Mouse (Mus musculus) heart, embryonic 14.5 days (tissue): ENCODE measurements at regions not wholly inside any gene's neighbourhood (a gene's known extent, or its start where the extent isn't known, plus 50 kb on each side); places are given as distances from the start of the nearest gene placed in this dataset.

ENCODE experiments used
- ATAC-seq: fragments of 200-750 bp; cut with Nextera tagmentation; 2 replicates; pipeline ENCODE4 v1.8.0; 2017; ENCODE audit warnings: low read depth, moderate TSS enrichment; ENCODE audit not compliant: insufficient number of reproducible peaks, insufficient read depth, low FRiP score
- H3K27ac ChIP-seq, 2 experiments: fragments of 200-500 bp in 1 of 2; fragments of 300-500 bp in 1 of 2; sonication (generic) in 1 of 2; replicated peaks in 1 of 2; 2 replicates each; pipeline ENCODE4 v1.5.1; 2012 to 2014; ENCODE audit warnings: low read depth in 2 of 2, low read length in 2 of 2, control low read depth in 1 of 2, mild to moderate bottlenecking in 1 of 2, mixed read lengths in 1 of 2; ENCODE audit not compliant: control insufficient read depth in 1 of 2, insufficient read depth in 1 of 2
- H3K27me3 ChIP-seq: fragments of 300-500 bp; sonication (generic); 2 replicates; pipeline ENCODE4 v1.6.1; 2014; ENCODE audit warnings: mild to moderate bottlenecking, low read length, control low read depth; ENCODE audit not compliant: control insufficient read depth, insufficient read depth
- H3K36me3 ChIP-seq: fragments of 300-500 bp; sonication (generic); 2 replicates; pipeline ENCODE4 v1.6.1; 2014; ENCODE audit warnings: mild to moderate bottlenecking, control low read depth, low read length, mixed read lengths; ENCODE audit not compliant: control insufficient read depth, insufficient read depth
- H3K4me1 ChIP-seq, 2 experiments: fragments of 200-500 bp in 1 of 2; fragments of 300-500 bp in 1 of 2; sonication (generic) in 1 of 2; 2 replicates each; pipeline ENCODE4 v1.6.1; 2012 to 2014; ENCODE audit warnings: low read length in 2 of 2, control low read depth in 1 of 2, mixed read lengths in 1 of 2; ENCODE audit not compliant: control insufficient read depth in 2 of 2, insufficient read depth in 2 of 2
- H3K4me2 ChIP-seq: fragments of 300-500 bp; sonication (generic); 2 replicates; pipeline ENCODE4 v1.6.1; 2014; ENCODE audit warnings: mild to moderate bottlenecking, low read length
- H3K4me3 ChIP-seq, 2 experiments: fragments of 200-500 bp in 1 of 2; fragments of 300-500 bp in 1 of 2; sonication (generic) in 1 of 2; 2 replicates each; pipeline ENCODE4 v1.5.1; 2012 to 2014; ENCODE audit warnings: low read length in 2 of 2, mild to moderate bottlenecking in 2 of 2, control low read depth in 1 of 2, low read depth in 1 of 2, moderate library complexity in 1 of 2; ENCODE audit not compliant: control insufficient read depth in 1 of 2, insufficient read depth in 1 of 2
- H3K9ac ChIP-seq: fragments of 300-500 bp; sonication (generic); 2 replicates; pipeline ENCODE4 v1.6.1; 2014; ENCODE audit warnings: mild to moderate bottlenecking, low read length
- H3K9me3 ChIP-seq: fragments of 300-500 bp; sonication (generic); 2 replicates; pipeline ENCODE4 v1.6.1; 2016; ENCODE audit warnings: low read length, control low read depth; ENCODE audit not compliant: control insufficient read depth
- WGBS: fragments of 180-500 bp; shearing (Covaris S2); extraction: QIAGEN DNeasy Blood & Tissue Kit; methylation state at CpG from one replicate; pipeline ENCODE4 v1.1.7; 2014; 5-methylcytosine and 5-hydroxymethylcytosine counted together

- WGBS: 64% methylated on average over 4 of the region's 4 CpGs
- Histone ChIP-seq H3K9me3 (no peaks in the 10 kb centered on the region), H3K36me3 (no peaks in the 10 kb centered on the region), H3K9ac (no peak overlapping the region), H3K4me3 (no peak overlapping the region), H3K4me2 (peak overlapping the region; percentile 51), H3K27me3 (no peaks in the 10 kb centered on the region), H3K4me1 (peaks cover 0 to 7% of the 10 kb centered on the region in 2 experiments; a peak in 1 of 4 replicates), H3K27ac (no peak overlapping the region)
- ATAC-seq: no peak
These were observed 65.4 kb upstream of the Glrp1 start for GRCm38 (mm10) chr1:88575291-88575690.

DNA sequence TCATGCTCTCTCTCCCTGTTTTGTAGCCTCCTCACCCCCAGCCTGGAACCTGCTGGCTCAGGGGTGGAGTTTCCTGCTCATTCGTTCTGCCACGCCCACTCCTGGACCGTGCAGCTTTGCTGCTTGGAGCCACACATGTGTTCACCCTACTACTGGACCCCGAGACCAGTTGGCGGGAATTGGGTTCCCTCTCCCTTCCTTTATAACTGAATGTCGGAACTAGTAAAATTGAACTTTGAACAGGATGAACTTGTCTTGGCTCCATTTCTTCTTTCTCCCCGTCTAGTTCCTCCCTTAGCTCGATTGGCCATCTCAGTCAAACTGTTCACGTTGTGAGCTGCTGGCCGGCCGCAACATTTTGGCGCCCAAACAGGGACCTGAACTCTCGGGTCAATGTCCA, 62.3 kb upstream of the Glrp1 start:
- no peak overlapping the region for H3K27ac ChIP-seq
- no peak for ATAC-seq
- peaks cover 0 to 7% of the 10 kb centered on the region in 2 experiments; a peak in 1 of 4 replicates for H3K4me1 ChIP-seq
- WGBS: 89% methylated on average over 13 of the region's 13 CpGs
- no peaks in the 10 kb centered on the region for H3K36me3 ChIP-seq
- H3K4me3 ChIP-seq: no peak overlapping the region
- no peak overlapping the region for H3K4me2 ChIP-seq
- H3K9me3 ChIP-seq: no peaks in the 10 kb centered on the region
- no peaks in the 10 kb centered on the region for H3K27me3 ChIP-seq
- H3K9ac ChIP-seq: no peak overlapping the region

DNA sequence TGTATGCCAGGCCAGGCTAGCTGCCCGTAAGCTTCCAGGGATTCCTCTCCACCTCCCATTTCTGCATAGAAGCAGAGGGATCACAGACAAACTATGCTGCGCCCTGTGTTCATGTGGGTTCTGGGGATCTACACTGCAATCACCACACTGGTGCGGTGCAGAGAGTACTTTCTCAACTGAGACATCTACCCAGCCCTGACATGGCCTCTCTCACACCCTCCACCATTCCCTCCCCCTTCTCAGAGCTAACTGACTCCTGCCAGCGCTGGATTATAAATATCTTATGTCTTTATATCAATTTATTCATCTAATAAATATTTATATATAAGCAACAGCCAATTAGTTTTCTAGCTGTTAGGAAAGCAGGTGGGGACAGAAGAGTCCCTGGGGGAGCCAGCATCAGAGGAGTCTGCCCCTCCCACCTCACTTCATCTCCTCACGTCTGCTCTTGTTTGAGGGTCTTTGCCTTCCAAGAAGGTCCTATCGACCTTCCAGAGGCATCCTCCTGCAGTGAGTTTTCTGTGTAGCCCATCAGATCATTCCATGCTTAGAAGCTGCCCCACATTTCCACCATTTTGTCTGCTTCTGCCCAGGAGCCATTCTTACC, 58.7 kb upstream of the Glrp1 start:
- Histone ChIP-seq H3K9me3 (no peaks in the 10 kb centered on the region), H3K9ac (no peak overlapping the region), H3K27ac (no peak overlapping the region), H3K4me3 (no peak overlapping the region), H3K36me3 (no peaks in the 10 kb centered on the region), H3K4me2 (no peak overlapping the region), H3K4me1 (no peaks in the 10 kb centered on the region), H3K27me3 (no peaks in the 10 kb centered on the region)
- ATAC-seq: no peak
- WGBS: 79% methylated on average over 6 of the region's 6 CpGs

DNA sequence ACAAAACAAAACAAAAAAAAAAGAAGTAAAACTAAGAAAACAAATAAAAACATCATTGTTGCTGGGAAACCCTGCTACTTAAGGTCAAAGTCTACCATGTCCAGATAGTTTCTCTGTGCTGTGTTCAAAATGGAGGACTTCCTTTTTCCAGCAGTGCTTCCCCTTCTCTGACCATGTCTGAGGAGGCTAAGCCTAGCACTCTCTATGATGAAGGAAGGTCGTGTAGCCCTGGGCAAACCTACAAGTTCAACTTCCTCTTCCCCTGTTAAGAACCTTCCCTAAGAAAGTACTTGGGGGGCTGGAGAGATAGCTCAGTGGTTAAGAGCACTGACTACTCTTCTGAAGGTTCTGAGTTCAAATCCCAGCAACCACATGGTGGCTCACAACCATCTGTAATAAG, 57.3 kb upstream of the Glrp1 start:
- Histone ChIP-seq H3K27me3 (no peaks in the 10 kb centered on the region), H3K4me2 (no peak overlapping the region), H3K27ac (no peak overlapping the region), H3K4me1 (no peaks in the 10 kb centered on the region), H3K9ac (no peak overlapping the region), H3K36me3 (no peaks in the 10 kb centered on the region), H3K9me3 (no peaks in the 10 kb centered on the region), H3K4me3 (no peak overlapping the region)
- ATAC-seq: no peak
- WGBS: 78% methylated on average over 1 of the region's 1 CpGs

DNA sequence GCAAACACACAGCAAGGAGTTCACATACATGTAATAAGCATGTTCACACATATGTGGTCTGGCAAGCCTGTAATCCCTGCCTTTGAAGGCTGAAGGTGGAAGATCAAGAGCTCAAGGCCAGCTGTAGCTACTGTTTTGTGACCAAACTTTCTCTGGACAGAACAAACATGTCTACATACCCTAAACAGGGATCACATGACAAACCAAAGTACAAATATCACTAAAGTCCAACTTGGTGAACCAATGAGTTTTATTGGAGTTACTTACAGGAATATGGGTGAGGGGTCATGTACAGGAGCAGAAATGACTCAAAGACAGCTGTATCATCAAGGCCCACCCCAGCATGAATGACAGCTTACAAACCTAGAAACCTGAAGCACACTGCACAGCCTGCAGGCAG, 56.6 kb upstream of the Glrp1 start:
- Histone ChIP-seq H3K27ac (no peak overlapping the region), H3K27me3 (no peaks in the 10 kb centered on the region), H3K4me1 (no peaks in the 10 kb centered on the region), H3K9ac (no peak overlapping the region), H3K4me3 (no peak overlapping the region), H3K4me2 (no peak overlapping the region), H3K36me3 (no peaks in the 10 kb centered on the region), H3K9me3 (no peaks in the 10 kb centered on the region)
- no peak for ATAC-seq

DNA sequence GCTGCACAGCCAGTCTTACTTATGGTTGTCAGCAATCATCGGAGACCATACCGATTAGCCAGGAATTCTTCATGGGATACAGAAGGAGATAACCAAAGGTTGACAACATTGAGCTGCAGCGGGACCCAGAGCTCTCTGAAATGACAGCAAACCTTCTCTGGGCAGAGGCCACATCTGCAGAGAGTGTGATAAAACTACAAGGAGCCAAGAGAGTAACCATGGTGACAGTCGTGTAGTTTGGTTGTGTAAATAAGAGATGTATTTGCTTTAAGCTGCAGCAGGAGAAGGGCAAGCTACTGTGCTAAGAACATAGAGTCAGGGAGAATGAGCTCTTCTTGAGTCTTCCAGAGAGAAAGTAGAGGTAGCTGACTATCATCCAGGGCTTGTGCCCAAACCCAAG, 55.0 kb upstream of the Glrp1 start:
- Histone ChIP-seq H3K4me3 (no peak overlapping the region), H3K27ac (no peak overlapping the region), H3K9ac (no peak overlapping the region), H3K4me2 (no peak overlapping the region), H3K27me3 (no peaks in the 10 kb centered on the region), H3K4me1 (no peaks in the 10 kb centered on the region; a peak in 1 of 4 replicates), H3K9me3 (no peaks in the 10 kb centered on the region), H3K36me3 (no peaks in the 10 kb centered on the region)
- no peak for ATAC-seq
- 36% methylated on average over 4 of the region's 4 CpGs for WGBS

DNA sequence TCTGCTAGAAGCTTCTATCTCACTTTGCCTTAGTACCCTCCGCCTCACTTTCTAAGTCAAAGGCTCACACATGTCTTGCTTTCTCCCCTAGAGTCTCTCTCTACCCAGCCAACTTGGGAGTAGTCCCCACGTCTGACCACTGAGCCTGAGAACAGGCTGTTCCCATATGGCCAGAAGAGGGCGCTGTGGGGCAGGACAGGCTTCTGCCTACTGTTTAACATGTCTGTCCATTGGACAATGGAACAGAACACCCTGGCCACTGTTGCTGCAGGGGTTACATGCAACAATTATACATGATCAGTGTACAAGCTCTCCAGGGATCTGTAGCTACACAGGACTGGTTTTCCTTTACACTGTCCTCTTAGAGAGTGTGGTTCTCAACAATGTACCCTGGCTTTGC, 52.5 kb upstream of the Glrp1 start:
- WGBS: 37% methylated on average over 3 of the region's 3 CpGs
- Histone ChIP-seq H3K36me3 (no peaks in the 10 kb centered on the region), H3K9me3 (peaks cover 3% of the 10 kb centered on the region), H3K27me3 (no peaks in the 10 kb centered on the region), H3K27ac (no peak overlapping the region), H3K4me1 (peaks cover 0 to 5% of the 10 kb centered on the region in 2 experiments; a peak in 2 of 4 replicates), H3K4me2 (no peak overlapping the region), H3K4me3 (no peak overlapping the region), H3K9ac (no peak overlapping the region)
- ATAC-seq: no peak

- Histone ChIP-seq H3K9me3 (peaks cover 3% of the 10 kb centered on the region), H3K4me3 (no peak overlapping the region), H3K4me1 (peaks cover 0 to 5% of the 10 kb centered on the region in 2 experiments; a peak in 2 of 4 replicates), H3K4me2 (no peak overlapping the region), H3K27ac (no peak overlapping the region), H3K36me3 (no peaks in the 10 kb centered on the region), H3K27me3 (no peaks in the 10 kb centered on the region), H3K9ac (no peak overlapping the region)
- 27% methylated on average over 8 of the region's 8 CpGs for whole genome bisulfite sequencing
- ATAC-seq: peak; percentile 43; the same call in 1 of the 2 replicates
These were observed 50.9 kb upstream of the Glrp1 start for GRCm38 (mm10) chr1:88560771-88561170.
